Mouse (Mus musculus): ENCODE measurements around the gene Slc12a8.

DNA sequence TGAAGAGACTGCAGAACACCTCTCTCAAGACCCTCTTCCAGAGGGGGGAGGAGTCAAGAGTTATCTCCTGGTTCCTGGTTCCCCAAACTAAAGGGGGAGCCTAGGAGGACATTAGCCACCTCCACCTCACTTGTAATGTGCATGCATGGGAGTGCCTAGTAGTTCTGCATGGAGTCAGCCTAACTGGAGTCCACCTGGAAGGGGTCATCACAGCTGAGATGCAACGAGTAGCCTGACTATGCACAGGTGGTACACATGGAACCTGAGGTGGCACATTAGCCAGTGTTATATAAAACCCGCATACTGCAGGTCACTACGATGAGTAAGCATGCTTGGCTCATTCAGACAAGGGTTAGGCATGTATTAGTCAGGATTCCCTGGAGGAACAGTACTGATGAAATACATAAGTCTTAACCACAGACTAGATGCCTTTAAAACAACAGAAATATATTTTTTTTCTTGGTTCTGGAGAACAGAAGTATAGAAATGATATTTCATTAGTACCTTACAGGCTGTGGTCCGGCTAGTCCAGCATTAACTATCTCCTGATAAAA, 149.9 kb downstream of the Slc12a8 start:
- TF ChIP-seq CTCF (IDR thresholded peaks at IDR 0.05; ENCODE audit: low read depth) (no peak), EP300 (optimal IDR thresholded peaks at IDR 0.05) (no peak)
